Mouse (Mus musculus): ENCODE data around the gene Map3k13.
"Not testable (repeated sequence)": the region's sequence is repeated elsewhere in the genome, so short reads cannot be mapped to it uniquely, and the experiment has no call there.

GRCm38 (mm10) chr16:21807786-21808185 is 13.6 kb downstream of the Map3k13 start:
- TF ChIP-seq CTCF (IDR thresholded peaks at IDR 0.05; ENCODE audit: extremely low read depth, insufficient read depth, insufficient read length, insufficient replicate concordance); POLR2A (IDR thresholded peaks at IDR 0.05; ENCODE audit: low read depth, low read length): not testable (repeated sequence)

All from spleen, adult 2 months (tissue).